Mouse (Mus musculus): ENCODE data around the gene Gm10277. TPM values are rescaled to one million over a fixed set of nuclear protein-coding genes. Genes with fewer than 3 reads are reported as not detected.

Gene Gm10277
- polyA plus RNA-seq, 1 experiment from 2014 or later, result 2.0 TPM

- 0 out of 2 replicates have a peak overlapping the region, but pooled peaks have one; percentile 30 for H3K27ac ChIP-seq
- no peak overlapping the region for H3K9ac ChIP-seq
- no peak overlapping the region for H3K4me3 ChIP-seq
- peaks cover 71% of the 10 kb centered on the region for H3K36me3 ChIP-seq
- H3K9me3 ChIP-seq, result no peaks in the 10 kb centered on the region
- WGBS, result 14% methylated on average over 8 of the region's 8 CpGs
- H3K4me2 ChIP-seq, result no peak overlapping the region
- no peak for ATAC-seq (ENCODE audit: low FRiP score)
- peaks cover 15% of the 10 kb centered on the region for H3K4me1 ChIP-seq (replicated peaks)
- peaks cover 20% of the 10 kb centered on the region for H3K27me3 ChIP-seq
Measured at GRCm38 (mm10) chr11:77821648-77822047, 34.1 kb upstream of the Gm10277 start.

GRCm38 (mm10) chr11:77816003-77816402 lies 28.5 kb upstream of the Gm10277 start:
- Histone ChIP-seq H3K4me3 (no peak overlapping the region), H3K4me1 (replicated peaks) (peaks cover 11% of the 10 kb centered on the region; the same call in 1 of the 2 replicates), H3K9ac (no peak overlapping the region), H3K9me3 (no peaks in the 10 kb centered on the region), H3K27ac (no peak overlapping the region), H3K4me2 (no peak overlapping the region), H3K27me3 (no peaks in the 10 kb centered on the region), H3K36me3 (peaks cover 50% of the 10 kb centered on the region)
- WGBS, result 21% methylated on average over 3 of the region's 3 CpGs
- no peak for ATAC-seq (ENCODE audit: low FRiP score)

- H3K4me3 ChIP-seq, result no peak overlapping the region
- no peaks in the 10 kb centered on the region for H3K9me3 ChIP-seq
- no peak overlapping the region for H3K27ac ChIP-seq
Measured at GRCm38 (mm10) chr11:77813969-77814368, 26.4 kb upstream of the Gm10277 start.

GRCm38 (mm10) chr11:77810018-77810417 lies 22.5 kb upstream of the Gm10277 start:
- WGBS, result 92% methylated on average over 6 of the region's 6 CpGs
- Histone ChIP-seq H3K9ac (no peak overlapping the region), H3K36me3 (peaks cover 11% of the 10 kb centered on the region), H3K4me2 (no peak overlapping the region), H3K27me3 (no peaks in the 10 kb centered on the region), H3K9me3 (no peaks in the 10 kb centered on the region), H3K4me1 (replicated peaks) (peaks cover 33% of the 10 kb centered on the region), H3K27ac (no peak overlapping the region), H3K4me3 (no peak overlapping the region)
- ATAC-seq (ENCODE audit: low FRiP score), result no peak

More at GRCm38 (mm10) chr11:77813969-77814368, 26.4 kb upstream of the Gm10277 start:
- Histone ChIP-seq H3K36me3 (peaks cover 29% of the 10 kb centered on the region), H3K4me1 (replicated peaks) (peaks cover 16% of the 10 kb centered on the region), H3K4me2 (no peak overlapping the region), H3K9ac (no peak overlapping the region), H3K27me3 (no peaks in the 10 kb centered on the region)
- no peak for ATAC-seq (ENCODE audit: low FRiP score)
- WGBS, result 79% methylated on average over 2 of the region's 2 CpGs

GRCm38 (mm10) chr11:77809215-77809614 lies 21.7 kb upstream of the Gm10277 start:
- H3K9ac ChIP-seq, result peak overlapping the region; percentile 24; the same call in 1 of the 2 replicates
- 61% methylated on average over 4 of the region's 4 CpGs for WGBS
- H3K9me3 ChIP-seq, result no peaks in the 10 kb centered on the region
- H3K27ac ChIP-seq, result no peak overlapping the region
- no peaks in the 10 kb centered on the region for H3K27me3 ChIP-seq
- ATAC-seq (ENCODE audit: low FRiP score), result no peak
- peaks cover 28% of the 10 kb centered on the region for H3K4me1 ChIP-seq (replicated peaks)
- no peak overlapping the region for H3K4me2 ChIP-seq
- H3K36me3 ChIP-seq, result peaks cover 11% of the 10 kb centered on the region
- H3K4me3 ChIP-seq, result no peak overlapping the region

GRCm38 (mm10) chr11:77808051-77808465 lies 20.5 kb upstream of the Gm10277 start:
- Histone ChIP-seq H3K9ac (peak overlapping the region; percentile 35; the same call in 1 of the 2 replicates), H3K4me1 (replicated peaks) (peaks cover 31% of the 10 kb centered on the region), H3K4me2 (no peak overlapping the region), H3K4me3 (no peak overlapping the region), H3K27me3 (no peaks in the 10 kb centered on the region), H3K9me3 (no peaks in the 10 kb centered on the region), H3K27ac (0 out of 2 replicates have a peak overlapping the region, but pooled peaks have one; percentile 12), H3K36me3 (peaks cover 11% of the 10 kb centered on the region)
- no peak for ATAC-seq (ENCODE audit: low FRiP score)
- WGBS, result 34% methylated on average over 5 of the region's 5 CpGs

- Histone ChIP-seq H3K27me3 (no peaks in the 10 kb centered on the region), H3K4me3 (no peak overlapping the region), H3K27ac (no peak overlapping the region), H3K9me3 (no peaks in the 10 kb centered on the region), H3K36me3 (peaks cover under 1% of the 10 kb centered on the region; the same call in 1 of the 2 replicates), H3K4me1 (replicated peaks) (peaks cover 37% of the 10 kb centered on the region), H3K4me2 (no peak overlapping the region), H3K9ac (no peak overlapping the region)
- WGBS, result 88% methylated on average over 6 of the region's 6 CpGs
- no peak for ATAC-seq (ENCODE audit: low FRiP score)
Measured at GRCm38 (mm10) chr11:77806855-77807254, 19.3 kb upstream of the Gm10277 start.

GRCm38 (mm10) chr11:77806218-77806617 lies 18.7 kb upstream of the Gm10277 start:
- H3K9ac ChIP-seq, result no peak overlapping the region

GRCm38 (mm10) chr11:77802341-77802865 lies 14.9 kb upstream of the Gm10277 start:
- Histone ChIP-seq H3K27me3 (no peaks in the 10 kb centered on the region), H3K4me2 (no peak overlapping the region), H3K27ac (no peak overlapping the region), H3K4me1 (replicated peaks) (peaks cover 30% of the 10 kb centered on the region), H3K4me3 (no peak overlapping the region), H3K9ac (no peak overlapping the region), H3K36me3 (no peaks in the 10 kb centered on the region), H3K9me3 (no peaks in the 10 kb centered on the region)
- no peak for ATAC-seq (ENCODE audit: low FRiP score)
- WGBS, result 76% methylated on average over 9 of the region's 9 CpGs

More at GRCm38 (mm10) chr11:77806218-77806617, 18.7 kb upstream of the Gm10277 start:
- Histone ChIP-seq H3K4me1 (replicated peaks) (peaks cover 41% of the 10 kb centered on the region), H3K9me3 (no peaks in the 10 kb centered on the region), H3K27ac (no peak overlapping the region), H3K4me3 (no peak overlapping the region), H3K36me3 (no peaks in the 10 kb centered on the region), H3K4me2 (no peak overlapping the region), H3K27me3 (no peaks in the 10 kb centered on the region)
- WGBS, result 14% methylated on average over 2 of the region's 2 CpGs
- ATAC-seq (ENCODE audit: low FRiP score), result no peak

GRCm38 (mm10) chr11:77800869-77801701 lies 13.5 kb upstream of the Gm10277 start:
- Histone ChIP-seq H3K9ac (peak overlapping the region; percentile 46), H3K4me3 (no peak overlapping the region), H3K27ac (no peak overlapping the region; the same call in 1 of the 2 replicates), H3K4me1 (replicated peaks) (peaks cover 23% of the 10 kb centered on the region), H3K27me3 (no peaks in the 10 kb centered on the region), H3K36me3 (no peaks in the 10 kb centered on the region), H3K9me3 (no peaks in the 10 kb centered on the region), H3K4me2 (no peak overlapping the region)
- ATAC-seq (ENCODE audit: low FRiP score), result peak; percentile 49; the same call in 1 of the 2 replicates
- 31% methylated on average over 15 of the region's 15 CpGs for WGBS

- Histone ChIP-seq H3K4me1 (replicated peaks) (peaks cover 23% of the 10 kb centered on the region), H3K4me2 (no peak overlapping the region), H3K36me3 (no peaks in the 10 kb centered on the region), H3K9ac (peak overlapping the region; percentile 46; the same call in 1 of the 2 replicates), H3K27me3 (no peaks in the 10 kb centered on the region), H3K9me3 (no peaks in the 10 kb centered on the region), H3K27ac (no peak overlapping the region; the same call in 1 of the 2 replicates), H3K4me3 (no peak overlapping the region)
- 0 out of 2 replicates have a peak, but pooled peaks have one; percentile 24 for ATAC-seq (ENCODE audit: low FRiP score)
- 64% methylated on average over 9 of the region's 9 CpGs for WGBS
Measured at GRCm38 (mm10) chr11:77800491-77800868, 12.9 kb upstream of the Gm10277 start.

GRCm38 (mm10) chr11:77795216-77795615 lies 7.7 kb upstream of the Gm10277 start:
- Histone ChIP-seq H3K9ac (no peak overlapping the region), H3K4me2 (no peak overlapping the region), H3K4me3 (no peak overlapping the region), H3K27me3 (no peaks in the 10 kb centered on the region), H3K36me3 (no peaks in the 10 kb centered on the region), H3K27ac (no peak overlapping the region), H3K4me1 (replicated peaks) (peaks cover 36% of the 10 kb centered on the region), H3K9me3 (no peaks in the 10 kb centered on the region)
- ATAC-seq (ENCODE audit: low FRiP score), result no peak
- WGBS, result 74% methylated on average over 5 of the region's 5 CpGs
